Mouse (Mus musculus) heart, embryonic 16.5 days (tissue): ENCODE results near the gene Cers5. TPM values are rescaled to one million over a fixed set of nuclear protein-coding genes. Genes with fewer than 3 reads are reported as not detected.

ENCODE experiments used
- ATAC-seq: fragments of 200-750 bp; cut with Nextera tagmentation; replicated peaks from 2 replicates; pipeline ENCODE4 v1.8.0; 2017; ENCODE audit warnings: moderate number of reproducible peaks; ENCODE audit not compliant: insufficient read depth, low FRiP score; ENCODE audit errors: extremely low read depth
- H3K27ac ChIP-seq: fragments of 300-500 bp; sonication (generic); 2 replicates; pipeline ENCODE4 v1.5.1; 2014; ENCODE audit warnings: mild to moderate bottlenecking, low read length, control low read depth, moderate library complexity
- H3K27me3 ChIP-seq: fragments of 300-500 bp; sonication (generic); 2 replicates; pipeline ENCODE4 v1.6.1; 2014; ENCODE audit warnings: low read length, mixed read lengths; ENCODE audit not compliant: control insufficient read depth, insufficient read depth
- H3K36me3 ChIP-seq: fragments of 300-500 bp; sonication (generic); 2 replicates; pipeline ENCODE4 v1.6.1; 2014; ENCODE audit not compliant: control insufficient read depth, insufficient read depth
- H3K4me1 ChIP-seq: fragments of 300-500 bp; sonication (generic); 2 replicates; pipeline ENCODE4 v1.6.1; 2014; ENCODE audit warnings: low read length, mixed read lengths; ENCODE audit not compliant: control insufficient read depth, insufficient read depth
- H3K4me2 ChIP-seq: fragments of 300-500 bp; sonication (generic); 2 replicates; pipeline ENCODE4 v1.6.1; 2014; ENCODE audit warnings: low read depth, mild to moderate bottlenecking, control low read depth, low read length
- H3K4me3 ChIP-seq: fragments of 300-500 bp; sonication (generic); 2 replicates; pipeline ENCODE4 v1.5.1; 2014; ENCODE audit warnings: mild to moderate bottlenecking, control low read depth, low read length
- H3K9ac ChIP-seq: fragments of 300-500 bp; sonication (generic); 2 replicates; pipeline ENCODE4 v1.6.1; 2014; ENCODE audit warnings: low read length, control low read depth
- H3K9me3 ChIP-seq: fragments of 300-500 bp; sonication (generic); replicated peaks from 2 replicates; pipeline ENCODE4 v1.6.1; 2016; ENCODE audit warnings: low read length; ENCODE audit not compliant: control insufficient read depth
- WGBS: fragments of 180-500 bp; shearing (Covaris S2); extraction: QIAGEN DNeasy Blood & Tissue Kit; methylation state at CpG from one replicate; pipeline ENCODE4 v1.1.7; 2014; 5-methylcytosine and 5-hydroxymethylcytosine counted together
- polyA plus RNA-seq: library from polyadenylated mRNA; unstranded; fragments of >200 nt; fragmentation: Nextera tagmentation; extraction: Ambion mirVana; gene quantifications from 2 replicates; pipeline ENCODE4 v1.2.1, GENCODE M21; 2015

The Cers5 gene
- polyA plus RNA-seq, 1 experiment from 2014 or later: 50.7 TPM

GRCm38 (mm10) chr15:99796735-99797134, 24.1 kb upstream of the Cers5 start:
- Histone ChIP-seq H3K4me1 (peaks cover 3% of the 10 kb centered on the region; the same call in 1 of the 2 replicates), H3K36me3 (peaks cover 32% of the 10 kb centered on the region), H3K9me3 (no peaks in the 10 kb centered on the region), H3K27me3 (no peaks in the 10 kb centered on the region), H3K4me2 (no peak overlapping the region), H3K4me3 (no peak overlapping the region), H3K27ac (no peak overlapping the region), H3K9ac (no peak overlapping the region)
- 82% methylated on average over 9 of the region's 9 CpGs for WGBS
- no peak for ATAC-seq

GRCm38 (mm10) chr15:99796066-99796465, 23.4 kb upstream of the Cers5 start:
- whole genome bisulfite sequencing: 79% methylated on average over 3 of the region's 3 CpGs
- no peaks in the 10 kb centered on the region for H3K9me3 ChIP-seq
- no peak overlapping the region for H3K9ac ChIP-seq
- no peaks in the 10 kb centered on the region for H3K27me3 ChIP-seq
- H3K4me1 ChIP-seq: no peaks in the 10 kb centered on the region
- no peak overlapping the region for H3K27ac ChIP-seq
- H3K4me2 ChIP-seq: no peak overlapping the region
- no peak overlapping the region for H3K4me3 ChIP-seq
- ATAC-seq: no peak
- H3K36me3 ChIP-seq: peaks cover 32% of the 10 kb centered on the region

- 88% methylated on average over 16 of the region's 16 CpGs for WGBS
- Histone ChIP-seq H3K4me2 (no peak overlapping the region), H3K36me3 (peaks cover 27% of the 10 kb centered on the region), H3K9ac (no peak overlapping the region), H3K27ac (no peak overlapping the region), H3K9me3 (no peaks in the 10 kb centered on the region), H3K4me1 (0 out of 2 replicates have a peak, but pooled peaks cover 1% of the 10 kb centered on the region), H3K27me3 (no peaks in the 10 kb centered on the region), H3K4me3 (no peak overlapping the region)
- ATAC-seq: no peak
Measured at GRCm38 (mm10) chr15:99792221-99792815, 19.6 kb upstream of the Cers5 start.

GRCm38 (mm10) chr15:99791003-99791402, 18.3 kb upstream of the Cers5 start:
- 67% methylated on average over 3 of the region's 3 CpGs for WGBS
- Histone ChIP-seq H3K9me3 (no peaks in the 10 kb centered on the region), H3K4me2 (no peak overlapping the region), H3K4me3 (no peak overlapping the region), H3K27me3 (no peaks in the 10 kb centered on the region), H3K4me1 (0 out of 2 replicates have a peak, but pooled peaks cover 2% of the 10 kb centered on the region), H3K27ac (no peak overlapping the region), H3K9ac (no peak overlapping the region), H3K36me3 (peaks cover 19% of the 10 kb centered on the region)
- no peak for ATAC-seq

- H3K27ac ChIP-seq: no peak overlapping the region
- H3K4me2 ChIP-seq: no peak overlapping the region
- no peak overlapping the region for H3K4me3 ChIP-seq
- H3K9ac ChIP-seq: no peak overlapping the region
- H3K9me3 ChIP-seq: no peaks in the 10 kb centered on the region
- H3K4me1 ChIP-seq: 0 out of 2 replicates have a peak, but pooled peaks cover 2% of the 10 kb centered on the region
- H3K27me3 ChIP-seq: no peaks in the 10 kb centered on the region
- peaks cover 16% of the 10 kb centered on the region for H3K36me3 ChIP-seq
- ATAC-seq: no peak
- 93% methylated on average over 6 of the region's 6 CpGs for WGBS
Measured at GRCm38 (mm10) chr15:99790464-99790863, 17.8 kb upstream of the Cers5 start.

- no peak overlapping the region for H3K9ac ChIP-seq
- H3K36me3 ChIP-seq: peaks cover 18% of the 10 kb centered on the region
- no peaks in the 10 kb centered on the region for H3K27me3 ChIP-seq
- 62% methylated on average over 9 of the region's 9 CpGs for WGBS
- H3K27ac ChIP-seq: peak overlapping the region; percentile 47
- no peak for ATAC-seq
- H3K9me3 ChIP-seq: no peaks in the 10 kb centered on the region
- 0 out of 2 replicates have a peak, but pooled peaks cover 2% of the 10 kb centered on the region for H3K4me1 ChIP-seq
- no peak overlapping the region for H3K4me2 ChIP-seq
- H3K4me3 ChIP-seq: no peak overlapping the region
Measured at GRCm38 (mm10) chr15:99787625-99788120, 15.0 kb upstream of the Cers5 start.

- H3K9ac ChIP-seq: no peak overlapping the region
- H3K27ac ChIP-seq: no peak overlapping the region
- H3K36me3 ChIP-seq: peaks cover 24% of the 10 kb centered on the region
- no peaks in the 10 kb centered on the region for H3K4me1 ChIP-seq
- no peaks in the 10 kb centered on the region for H3K9me3 ChIP-seq
- 0 out of 2 replicates have a peak, but pooled peaks have one; percentile 18 for ATAC-seq
- H3K4me3 ChIP-seq: no peak overlapping the region
- 89% methylated on average over 16 of the region's 16 CpGs for WGBS
- H3K4me2 ChIP-seq: no peak overlapping the region
- H3K27me3 ChIP-seq: no peaks in the 10 kb centered on the region
Measured at GRCm38 (mm10) chr15:99778677-99779335, 6.1 kb upstream of the Cers5 start.

- Histone ChIP-seq H3K36me3 (peaks cover 21% of the 10 kb centered on the region), H3K4me1 (no peaks in the 10 kb centered on the region), H3K27me3 (no peaks in the 10 kb centered on the region), H3K27ac (no peak overlapping the region), H3K9ac (no peak overlapping the region), H3K4me2 (no peak overlapping the region), H3K4me3 (no peak overlapping the region), H3K9me3 (no peaks in the 10 kb centered on the region)
- ATAC-seq: no peak
- WGBS: 34% methylated on average over 7 of the region's 7 CpGs
Measured at GRCm38 (mm10) chr15:99778148-99778547, 5.5 kb upstream of the Cers5 start.

GRCm38 (mm10) chr15:99772925-99773324, 240 bp upstream of the Cers5 start:
- H3K4me1 ChIP-seq: 0 out of 2 replicates have a peak, but pooled peaks cover 4% of the 10 kb centered on the region
- ATAC-seq: no peak
- H3K27ac ChIP-seq: peak overlapping the region; percentile 35; the same call in 1 of the 2 replicates
- H3K9me3 ChIP-seq: no peaks in the 10 kb centered on the region
- WGBS: 47% methylated on average over 3 of the region's 3 CpGs
- no peak overlapping the region for H3K4me3 ChIP-seq
- no peaks in the 10 kb centered on the region for H3K36me3 ChIP-seq
- H3K27me3 ChIP-seq: no peaks in the 10 kb centered on the region
- H3K9ac ChIP-seq: no peak overlapping the region
- H3K4me2 ChIP-seq: peak overlapping the region; percentile 73
